Comparison of ENCODE assay signal across 9 mouse cellular contexts in the genomic region with DNA sequence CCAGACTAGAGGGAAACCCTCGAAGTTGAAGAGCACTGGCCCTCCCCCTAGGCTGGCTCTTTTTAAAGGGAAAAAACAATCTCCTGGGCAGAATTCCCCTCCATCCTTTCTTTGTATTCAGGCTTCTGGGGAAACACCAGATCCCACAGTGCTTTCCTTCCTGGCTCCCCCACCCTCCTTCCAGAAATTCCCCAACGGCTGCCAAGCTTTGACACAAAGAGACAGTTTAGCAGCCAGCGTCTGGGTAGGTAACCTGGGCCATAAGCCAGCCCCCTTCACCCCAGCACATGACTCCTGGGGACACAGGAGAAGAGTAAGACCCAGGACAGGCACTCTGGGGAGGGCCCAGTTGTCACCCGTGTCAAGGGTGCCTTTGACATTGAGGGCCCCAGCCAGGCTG. TPM values are rescaled to one million over a fixed set of nuclear protein-coding genes. Genes with fewer than 3 reads are reported as not detected.
A peak's percentile ranks its signal among the peaks of the same experiment; 100 is the strongest.
DNase-seq lines count a peak whose midpoint lies in the region; ATAC-seq and TF ChIP-seq lines count a peak whose summit lies in the region.
"Had no signal": no experiment of that assay in that cellular context is flagged by ENCODE, and none has a peak within 500 bp of the region (broad histone marks: within the 10 kb centered on the region; RNA-seq: fewer than 3 reads in every experiment).

No protein-coding gene starts in this region.

- 0 out of 2 replicates have a peak overlapping the region, but pooled peaks have one; percentile 36 for H3K27ac ChIP-seq in intestine, embryonic 15.5 days
- no peak overlapping the region for H3K27ac ChIP-seq in intestine, postnatal 0 days (ENCODE audit: low read depth, low read length)

- no peak overlapping the region for H3K9ac ChIP-seq in intestine, embryonic 15.5 days
- no peak overlapping the region for H3K9ac ChIP-seq in intestine, postnatal 0 days (ENCODE audit: low read depth, low read length)
- H3K9ac ChIP-seq: liver, postnatal 0 days had no signal

- no peak for TF ChIP-seq CTCF in intestine, postnatal 0 days (IDR thresholded peaks at IDR 0.05; ENCODE audit: low read depth)

- no peaks in the 10 kb centered on the region for H3K9me3 ChIP-seq in intestine, embryonic 15.5 days
- H3K9me3 ChIP-seq in intestine, postnatal 0 days (ENCODE audit: control insufficient read depth), result no peaks in the 10 kb centered on the region

- no peak overlapping the region for H3K4me3 ChIP-seq in intestine, embryonic 15.5 days (replicated peaks)
- no peak overlapping the region for H3K4me3 ChIP-seq in intestine, postnatal 0 days (ENCODE audit: low read depth, low read length)

- no peaks in the 10 kb centered on the region for H3K36me3 ChIP-seq in intestine, embryonic 15.5 days
- no peaks in the 10 kb centered on the region for H3K36me3 ChIP-seq in intestine, postnatal 0 days (ENCODE audit: control insufficient read depth, insufficient read depth)

- no peak overlapping the region for H3K4me2 ChIP-seq in intestine, embryonic 15.5 days (replicated peaks)
- H3K4me2 ChIP-seq in intestine, postnatal 0 days (replicated peaks; ENCODE audit: low read depth), result no peak overlapping the region

- DNase-seq in heart, adult 18-20 months, result peak; percentile 51 to 85
- DNase-seq in kidney, adult 18-20 months, result peak; percentile 44
- DNase-seq in lung, postnatal 10 days, result peak; percentile 73
- no peak for DNase-seq in left cerebral cortex, postnatal 25 days (ENCODE audit: low spot score in 2 of 2)
- DNase-seq in adipocyte (ENCODE audit: low spot score), result no peak
- DNase-seq in cerebellum, adult 8-10 months, result no peak
- DNase-seq: liver, postnatal 0 days had no signal

- intact Hi-C loops in left cerebral cortex, postnatal 25 days (cut with DNase I), result no loop called here

- no peaks in the 10 kb centered on the region for H3K27me3 ChIP-seq in intestine, embryonic 15.5 days (replicated peaks)
- H3K27me3 ChIP-seq in intestine, postnatal 0 days (replicated peaks; ENCODE audit: control insufficient read depth, insufficient read depth, low read length), result no peaks in the 10 kb centered on the region

- WGBS in intestine, embryonic 15.5 days, result 41% methylated on average over 4 of the region's 4 CpGs
- WGBS in intestine, postnatal 0 days, result 51% methylated on average over 4 of the region's 4 CpGs

- ATAC-seq in intestine, embryonic 15.5 days, result no peak
- ATAC-seq in intestine, postnatal 0 days, result no peak
- ATAC-seq: liver, postnatal 0 days had no signal

- H3K4me1 ChIP-seq in intestine, embryonic 15.5 days (replicated peaks), result peaks cover 6% of the 10 kb centered on the region
- 0 out of 2 replicates have a peak, but pooled peaks cover 4% of the 10 kb centered on the region for H3K4me1 ChIP-seq in intestine, postnatal 0 days (replicated peaks; ENCODE audit: control insufficient read depth, insufficient read depth, low read length)

RNA-seq across cellular contexts. Expression of a gene that starts 4.0 kb away (rescaled TPM):
- polyA plus RNA-seq in intestine, embryonic 15.5 days (2015; fragmentation: Nextera tagmentation; extraction: Ambion mirVana), result 172 and 179 TPM in 2 replicates
- polyA plus RNA-seq in intestine, postnatal 0 days (2015; fragmentation: Nextera tagmentation; extraction: Ambion mirVana), result 145 and 152 TPM in 2 replicates
- total RNA-seq in heart, adult 18-20 months (2021), result 10 to 100 TPM; 25.0 to 27.9 TPM
- total RNA-seq in left cerebral cortex, postnatal 25 days (2021), result 10 to 100 TPM; 22.7 to 24.0 TPM

RNA-seq across cellular contexts. Expression of a gene that starts 17.4 kb away (rescaled TPM):
- polyA plus RNA-seq in intestine, embryonic 15.5 days (2015; fragmentation: Nextera tagmentation; extraction: Ambion mirVana), result 24.0 and 25.7 TPM in 2 replicates
- 21.6 and 25.1 TPM in 2 replicates for polyA plus RNA-seq in intestine, postnatal 0 days (2015; fragmentation: Nextera tagmentation; extraction: Ambion mirVana)
- 10 to 100 TPM; 13.5 to 15.6 TPM for total RNA-seq in heart, adult 18-20 months (2021)
- total RNA-seq in left cerebral cortex, postnatal 25 days (2021), result 10 to 100 TPM; 13.9 to 18.5 TPM

Comparison
In these comparisons a context has a peak if more than half of its experiments do, and no peak if none do; other contexts are left out.
1. DNase-seq: peak in heart, adult 18-20 months (2 of 2), kidney, adult 18-20 months (single experiment) and lung, postnatal 10 days (single experiment); none in left cerebral cortex, postnatal 25 days (0 of 2), adipocyte (single experiment) and cerebellum, adult 8-10 months (single experiment).